Mouse (Mus musculus) lung, postnatal 0 days (tissue): ENCODE results near the gene Mrps23.

Experiments
- CTCF ChIP-seq: IDR thresholded peaks from 2 replicates; pipeline ENCODE4 v1.5.1; 2016; ENCODE audit warnings: antibody characterized with exemption, mild to moderate bottlenecking
- EP300 ChIP-seq: IDR thresholded peaks from 2 replicates; pipeline ENCODE4 v1.6.1; 2016; ENCODE audit warnings: antibody characterized with exemption, mild to moderate bottlenecking, control low read depth

- TF ChIP-seq CTCF (no peak), EP300 (no peak)
Measured at GRCm38 (mm10) chr11:88169531-88170040, 34.6 kb upstream of the Mrps23 start.
